In genomic region chr17:43400483-43400882, GRCm38 (mm10) we compare ENCODE assay signal across 34 mouse cellular contexts. TPM values are rescaled to one million over a fixed set of nuclear protein-coding genes. Genes with fewer than 3 reads are reported as not detected.
DNase-seq lines count a peak whose midpoint lies in the region; ATAC-seq and TF ChIP-seq lines count a peak whose summit lies in the region.
"Had no signal": no experiment of that assay in that cellular context is flagged by ENCODE, and none has a peak within 500 bp of the region (broad histone marks: within the 10 kb centered on the region; RNA-seq: fewer than 3 reads in every experiment).

No protein-coding gene starts in this region.

- no peaks in the 10 kb centered on the region for H3K27me3 ChIP-seq in heart, embryonic 10.5 days (ENCODE audit: insufficient read depth, poor library complexity, severe bottlenecking)
- H3K27me3 ChIP-seq in kidney, adult 2 months (replicated peaks; ENCODE audit: control insufficient read depth, insufficient read depth, low read length): no peaks in the 10 kb centered on the region
- no peaks in the 10 kb centered on the region for H3K27me3 ChIP-seq in kidney, embryonic 15.5 days
- H3K27me3 ChIP-seq: CH12.LX; embryonic facial prominence, embryonic 13.5 days; forebrain, embryonic 13.5 days; liver, embryonic 15.5 days; neural tube, embryonic 13.5 days; Patski had no signal

- no peaks in the 10 kb centered on the region for H3K36me3 ChIP-seq in heart, embryonic 10.5 days
- no peaks in the 10 kb centered on the region for H3K36me3 ChIP-seq in kidney, adult 2 months (ENCODE audit: control insufficient read depth, insufficient read depth, low read length)
- H3K36me3 ChIP-seq in kidney, embryonic 15.5 days: no peaks in the 10 kb centered on the region
- H3K36me3 ChIP-seq: embryonic facial prominence, embryonic 13.5 days; G1E; heart, embryonic 13.5 days; limb, embryonic 10.5 days; liver, embryonic 15.5 days; neural tube, embryonic 13.5 days had no signal

- H3K9me3 ChIP-seq in heart, embryonic 10.5 days: no peaks in the 10 kb centered on the region
- H3K9me3 ChIP-seq in kidney, embryonic 15.5 days (replicated peaks): no peaks in the 10 kb centered on the region
- H3K9me3 ChIP-seq: embryonic facial prominence, embryonic 13.5 days; forebrain, embryonic 13.5 days; heart, embryonic 13.5 days; limb, embryonic 10.5 days; liver, embryonic 15.5 days; neural tube, embryonic 13.5 days had no signal

- TF ChIP-seq CTCF in kidney, adult 2 months (conservative IDR thresholded peaks at IDR 0.05; ENCODE audit: insufficient read depth, insufficient read length, low read depth, low read length): no peak
- TF ChIP-seq CTCF in brain, embryonic 14.5 days (IDR thresholded peaks at IDR 0.05; ENCODE audit: borderline replicate concordance, extremely low read depth, insufficient read depth, insufficient read length): no peak

- H3K4me3 ChIP-seq in heart, embryonic 10.5 days: no peak overlapping the region
- no peak overlapping the region for H3K4me3 ChIP-seq in kidney, adult 2 months (ENCODE audit: insufficient read depth, low read depth, low read length)
- no peak overlapping the region for H3K4me3 ChIP-seq in kidney, embryonic 15.5 days (replicated peaks)
- H3K4me3 ChIP-seq: embryonic facial prominence, embryonic 13.5 days; erythroblast, embryonic 14.5 days; forebrain, embryonic 13.5 days; heart, embryonic 13.5 days; limb, embryonic 10.5 days; liver, embryonic 15.5 days; myocyte; neural tube, embryonic 13.5 days had no signal

- peak; percentile 83 for DNase-seq in heart, embryonic 10.5 days (ENCODE audit: low spot score)
- DNase-seq in heart, adult 18-20 months: no peak
- DNase-seq in kidney, adult 2 months: peak; percentile 33
- peak; percentile 26 for DNase-seq in brain, embryonic 14.5 days (ENCODE audit: low read depth)
- peak; percentile 17 for DNase-seq in retina, embryonic 14.5 days (ENCODE audit: low spot score)
- no peak for DNase-seq in adrenal gland, adult 18-20 months (ENCODE audit: low spot score in 2 of 2)
- DNase-seq: adrenal gland, adult 8-10 months; B cell, adult 2 months; cerebellum, adult 8-10 months; cerebellum, postnatal 36 days; embryo, embryonic 11 days; gastrocnemius, postnatal 14 days; kidney, adult 8-10 months; kidney, postnatal 14 days; liver; lung, postnatal 4 days; right cerebral cortex, adult 18-20 months; right cerebral cortex, postnatal 4 days; thymus, postnatal 14 days had no signal

- peaks cover 27% of the 10 kb centered on the region for H3K4me1 ChIP-seq in heart, embryonic 10.5 days
- H3K4me1 ChIP-seq in kidney, adult 2 months (ENCODE audit: control insufficient read depth, insufficient read depth, low read length): no peaks in the 10 kb centered on the region
- H3K4me1 ChIP-seq in kidney, embryonic 15.5 days: peaks cover 53% of the 10 kb centered on the region
- H3K4me1 ChIP-seq: embryonic facial prominence, embryonic 13.5 days; forebrain, embryonic 13.5 days; neural tube, embryonic 13.5 days had no signal

- no peak overlapping the region for H3K4me2 ChIP-seq in kidney, embryonic 15.5 days
- H3K4me2 ChIP-seq: embryonic facial prominence, embryonic 13.5 days; forebrain, embryonic 13.5 days; hindbrain, embryonic 14.5 days; liver, embryonic 15.5 days; neural tube, embryonic 13.5 days had no signal

- ATAC-seq in kidney, embryonic 15.5 days (replicated peaks; ENCODE audit: low FRiP score): no peak
- ATAC-seq: forebrain, embryonic 13.5 days; midbrain, embryonic 16.5 days; Patski had no signal

- H3K27ac ChIP-seq in heart, embryonic 10.5 days: no peak overlapping the region
- H3K27ac ChIP-seq in kidney, adult 2 months (ENCODE audit: insufficient read depth, low read depth, low read length): 0 out of 2 replicates have a peak overlapping the region, but pooled peaks have one; percentile 20
- no peak overlapping the region for H3K27ac ChIP-seq in kidney, embryonic 15.5 days
- H3K27ac ChIP-seq: embryonic facial prominence, embryonic 13.5 days; forebrain, embryonic 13.5 days; hindbrain, embryonic 14.5 days; limb, embryonic 10.5 days; liver, embryonic 15.5 days; neural tube, embryonic 13.5 days had no signal

- no peak overlapping the region for H3K9ac ChIP-seq in kidney, embryonic 15.5 days
- H3K9ac ChIP-seq: embryonic facial prominence, embryonic 13.5 days; forebrain, embryonic 13.5 days; heart, embryonic 13.5 days; hindbrain, embryonic 14.5 days; liver, embryonic 15.5 days; neural tube, embryonic 13.5 days had no signal

- WGBS in heart, embryonic 10.5 days: 38% methylated on average over 10 of the region's 10 CpGs
- WGBS in kidney, adult 2 months: 85% methylated on average over 10 of the region's 10 CpGs
- WGBS in kidney, embryonic 15.5 days: 83% methylated on average over 10 of the region's 10 CpGs

- no peak for TF ChIP-seq POLR2A in kidney, adult 2 months (IDR thresholded peaks at IDR 0.05; ENCODE audit: low read depth, low read length)
- TF ChIP-seq POLR2A in brain, embryonic 14.5 days (IDR thresholded peaks at IDR 0.05; ENCODE audit: borderline replicate concordance, extremely low read depth, insufficient read depth, insufficient read length, poor library complexity, severe bottlenecking): no peak

RNA-seq across cellular contexts. Expression of gene Adgrf5, which starts 40.2 kb away (rescaled TPM):
- polyA plus RNA-seq in heart, embryonic 10.5 days (2016; fragmentation: Nextera tagmentation; extraction: Ambion mirVana): 12.6 and 19.4 TPM in 2 replicates
- 100 to 1,000 TPM; 168 to 185 TPM for total RNA-seq in heart, adult 18-20 months (2021)
- 35.5 and 41.7 TPM in 2 replicates for polyA plus RNA-seq in kidney, adult 2 months (2012; rRNA removed)
- 21.6 and 21.8 TPM in 2 replicates for polyA plus RNA-seq in kidney, embryonic 15.5 days (2015; fragmentation: Nextera tagmentation; extraction: Ambion mirVana)
- polyA plus RNA-seq in brain, embryonic 14.5 days (2012; rRNA removed): 6.5 and 12.5 TPM in 2 replicates
- 10 to 100 TPM; 74.1 to 80.3 TPM for total RNA-seq in adrenal gland, adult 18-20 months (2021)
- total RNA-seq: CH12.LX; megakaryocyte-erythroid progenitor cell, adult 5-6 weeks had no signal
- polyA plus RNA-seq: erythroblast, embryonic 14.5 days; G1E had no signal

Comparison
In these comparisons a context has a peak if more than half of its experiments do, and no peak if none do; other contexts are left out.
1. DNase-seq: peak in heart, embryonic 10.5 days (single experiment), kidney, adult 2 months (single experiment), brain, embryonic 14.5 days (single experiment) and retina, embryonic 14.5 days (single experiment); none in heart, adult 18-20 months (0 of 2) and adrenal gland, adult 18-20 months (0 of 2).